Mouse (Mus musculus): Measurements from ENCODE around the gene Gabrg2. TPM values are rescaled to one million over a fixed set of nuclear protein-coding genes. Genes with fewer than 3 reads are reported as not detected.

Gabrg2 gene
- polyA plus RNA-seq, 1 experiment from 2014 or later: 0.53 TPM

GRCm38 (mm10) chr11:41953550-41953949 is 47.1 kb downstream of the Gabrg2 start:
- no peaks in the 10 kb centered on the region for H3K9me3 ChIP-seq (ENCODE audit: control insufficient read depth)
- H3K4me2 ChIP-seq (replicated peaks; ENCODE audit: low read depth): no peak overlapping the region
- no peak for ATAC-seq
- no peak overlapping the region for H3K27ac ChIP-seq (ENCODE audit: low read depth, low read length)
- no peaks in the 10 kb centered on the region for H3K27me3 ChIP-seq (replicated peaks; ENCODE audit: control insufficient read depth, insufficient read depth, low read length)
- no peak overlapping the region for H3K9ac ChIP-seq (ENCODE audit: low read depth, low read length)
- no peaks in the 10 kb centered on the region for H3K4me1 ChIP-seq (replicated peaks; ENCODE audit: control insufficient read depth, insufficient read depth, low read length)
- H3K36me3 ChIP-seq (ENCODE audit: control insufficient read depth, insufficient read depth): no peaks in the 10 kb centered on the region
- TF ChIP-seq CTCF (IDR thresholded peaks at IDR 0.05; ENCODE audit: low read depth): no peak
- whole genome bisulfite sequencing: 82% methylated on average over 2 of the region's 2 CpGs
- H3K4me3 ChIP-seq (ENCODE audit: low read depth, low read length): no peak overlapping the region

GRCm38 (mm10) chr11:41951898-41952297 is 48.8 kb downstream of the Gabrg2 start:
- Histone ChIP-seq H3K4me2 (replicated peaks; ENCODE audit: low read depth) (no peak overlapping the region), H3K9me3 (ENCODE audit: control insufficient read depth) (no peaks in the 10 kb centered on the region), H3K36me3 (ENCODE audit: control insufficient read depth, insufficient read depth) (no peaks in the 10 kb centered on the region), H3K27ac (ENCODE audit: low read depth, low read length) (no peak overlapping the region), H3K4me1 (replicated peaks; ENCODE audit: control insufficient read depth, insufficient read depth, low read length) (no peaks in the 10 kb centered on the region), H3K4me3 (ENCODE audit: low read depth, low read length) (no peak overlapping the region), H3K9ac (ENCODE audit: low read depth, low read length) (no peak overlapping the region), H3K27me3 (replicated peaks; ENCODE audit: control insufficient read depth, insufficient read depth, low read length) (no peaks in the 10 kb centered on the region)
- 51% methylated on average over 3 of the region's 3 CpGs for WGBS
- TF ChIP-seq CTCF (IDR thresholded peaks at IDR 0.05; ENCODE audit: low read depth): no peak
- no peak for ATAC-seq

GRCm38 (mm10) chr11:41945471-41945870 is 55.2 kb downstream of the Gabrg2 start:
- H3K9ac ChIP-seq (ENCODE audit: low read depth, low read length): no peak overlapping the region
- 80% methylated on average over 5 of the region's 5 CpGs for WGBS
- H3K4me1 ChIP-seq (replicated peaks; ENCODE audit: control insufficient read depth, insufficient read depth, low read length): no peaks in the 10 kb centered on the region
- H3K27ac ChIP-seq (ENCODE audit: low read depth, low read length): no peak overlapping the region
- no peaks in the 10 kb centered on the region for H3K9me3 ChIP-seq (ENCODE audit: control insufficient read depth)
- TF ChIP-seq CTCF (IDR thresholded peaks at IDR 0.05; ENCODE audit: low read depth): no peak
- H3K36me3 ChIP-seq (ENCODE audit: control insufficient read depth, insufficient read depth): no peaks in the 10 kb centered on the region
- no peak for ATAC-seq
- H3K4me3 ChIP-seq (ENCODE audit: low read depth, low read length): no peak overlapping the region
- no peaks in the 10 kb centered on the region for H3K27me3 ChIP-seq (replicated peaks; ENCODE audit: control insufficient read depth, insufficient read depth, low read length)
- H3K4me2 ChIP-seq (replicated peaks; ENCODE audit: low read depth): no peak overlapping the region

GRCm38 (mm10) chr11:41937979-41938378 is 62.7 kb downstream of the Gabrg2 start:
- TF ChIP-seq CTCF (IDR thresholded peaks at IDR 0.05; ENCODE audit: low read depth): no peak
- no peaks in the 10 kb centered on the region for H3K27me3 ChIP-seq (replicated peaks; ENCODE audit: control insufficient read depth, insufficient read depth, low read length)
- no peaks in the 10 kb centered on the region for H3K9me3 ChIP-seq (ENCODE audit: control insufficient read depth)
- no peak overlapping the region for H3K4me3 ChIP-seq (ENCODE audit: low read depth, low read length)
- no peak overlapping the region for H3K4me2 ChIP-seq (replicated peaks; ENCODE audit: low read depth)
- H3K36me3 ChIP-seq (ENCODE audit: control insufficient read depth, insufficient read depth): no peaks in the 10 kb centered on the region
- no peak overlapping the region for H3K9ac ChIP-seq (ENCODE audit: low read depth, low read length)
- 71% methylated on average over 2 of the region's 2 CpGs for WGBS
- no peaks in the 10 kb centered on the region for H3K4me1 ChIP-seq (replicated peaks; ENCODE audit: control insufficient read depth, insufficient read depth, low read length)
- ATAC-seq: no peak
- no peak overlapping the region for H3K27ac ChIP-seq (ENCODE audit: low read depth, low read length)

- H3K4me3 ChIP-seq (ENCODE audit: low read depth, low read length): no peak overlapping the region
- no peaks in the 10 kb centered on the region for H3K4me1 ChIP-seq (replicated peaks; ENCODE audit: control insufficient read depth, insufficient read depth, low read length)
- no peak overlapping the region for H3K27ac ChIP-seq (ENCODE audit: low read depth, low read length)
- no peak for ATAC-seq
- no peaks in the 10 kb centered on the region for H3K27me3 ChIP-seq (replicated peaks; ENCODE audit: control insufficient read depth, insufficient read depth, low read length)
- H3K4me2 ChIP-seq (replicated peaks; ENCODE audit: low read depth): no peak overlapping the region
- no peak for TF ChIP-seq CTCF (IDR thresholded peaks at IDR 0.05; ENCODE audit: low read depth)
- H3K9ac ChIP-seq (ENCODE audit: low read depth, low read length): no peak overlapping the region
- no peaks in the 10 kb centered on the region for H3K9me3 ChIP-seq (ENCODE audit: control insufficient read depth)
- H3K36me3 ChIP-seq (ENCODE audit: control insufficient read depth, insufficient read depth): no peaks in the 10 kb centered on the region
Observed at GRCm38 (mm10) chr11:41918864-41919263, 81.8 kb downstream of the Gabrg2 start.

- no peak for ATAC-seq
- no peak for TF ChIP-seq CTCF (IDR thresholded peaks at IDR 0.05; ENCODE audit: low read depth)
- no peaks in the 10 kb centered on the region for H3K4me1 ChIP-seq (replicated peaks; ENCODE audit: control insufficient read depth, insufficient read depth, low read length)
- H3K36me3 ChIP-seq (ENCODE audit: control insufficient read depth, insufficient read depth): no peaks in the 10 kb centered on the region
- no peak overlapping the region for H3K27ac ChIP-seq (ENCODE audit: low read depth, low read length)
- 61% methylated on average over 6 of the region's 6 CpGs for WGBS
- no peak overlapping the region for H3K9ac ChIP-seq (ENCODE audit: low read depth, low read length)
- no peaks in the 10 kb centered on the region for H3K27me3 ChIP-seq (replicated peaks; ENCODE audit: control insufficient read depth, insufficient read depth, low read length)
- H3K9me3 ChIP-seq (ENCODE audit: control insufficient read depth): no peaks in the 10 kb centered on the region
- H3K4me2 ChIP-seq (replicated peaks; ENCODE audit: low read depth): no peak overlapping the region
- H3K4me3 ChIP-seq (ENCODE audit: low read depth, low read length): no peak overlapping the region
Observed at GRCm38 (mm10) chr11:41914066-41914465, 86.6 kb downstream of the Gabrg2 start.

- Histone ChIP-seq H3K4me3 (ENCODE audit: low read depth, low read length) (no peak overlapping the region), H3K36me3 (ENCODE audit: control insufficient read depth, insufficient read depth) (no peaks in the 10 kb centered on the region), H3K9me3 (ENCODE audit: control insufficient read depth) (no peaks in the 10 kb centered on the region), H3K4me2 (replicated peaks; ENCODE audit: low read depth) (no peak overlapping the region), H3K27ac (ENCODE audit: low read depth, low read length) (no peak overlapping the region), H3K4me1 (replicated peaks; ENCODE audit: control insufficient read depth, insufficient read depth, low read length) (no peaks in the 10 kb centered on the region), H3K27me3 (replicated peaks; ENCODE audit: control insufficient read depth, insufficient read depth, low read length) (no peaks in the 10 kb centered on the region), H3K9ac (ENCODE audit: low read depth, low read length) (no peak overlapping the region)
- no peak for ATAC-seq
- no peak for TF ChIP-seq CTCF (IDR thresholded peaks at IDR 0.05; ENCODE audit: low read depth)
- 80% methylated on average over 2 of the region's 2 CpGs for WGBS
Observed at GRCm38 (mm10) chr11:41903661-41904060, 97.0 kb downstream of the Gabrg2 start.

Other genes starting within 250 kb of the Gabrg2 start
- 1.2 and 1.4 TPM in 2 replicates for gene Gabra1, start 182.1 kb upstream of the Gabrg2 start, polyA plus RNA-seq (2015; fragmentation: Nextera tagmentation; extraction: Ambion mirVana)